Mouse (Mus musculus): ENCODE measurements around the gene H2-M5.
A peak's percentile ranks its signal among the peaks of the same experiment; 100 is the strongest.
"Not testable (repeated sequence)": the region's sequence is repeated elsewhere in the genome, so short reads cannot be mapped to it uniquely, and the experiment has no call there.

Gene H2-M5

DNA sequence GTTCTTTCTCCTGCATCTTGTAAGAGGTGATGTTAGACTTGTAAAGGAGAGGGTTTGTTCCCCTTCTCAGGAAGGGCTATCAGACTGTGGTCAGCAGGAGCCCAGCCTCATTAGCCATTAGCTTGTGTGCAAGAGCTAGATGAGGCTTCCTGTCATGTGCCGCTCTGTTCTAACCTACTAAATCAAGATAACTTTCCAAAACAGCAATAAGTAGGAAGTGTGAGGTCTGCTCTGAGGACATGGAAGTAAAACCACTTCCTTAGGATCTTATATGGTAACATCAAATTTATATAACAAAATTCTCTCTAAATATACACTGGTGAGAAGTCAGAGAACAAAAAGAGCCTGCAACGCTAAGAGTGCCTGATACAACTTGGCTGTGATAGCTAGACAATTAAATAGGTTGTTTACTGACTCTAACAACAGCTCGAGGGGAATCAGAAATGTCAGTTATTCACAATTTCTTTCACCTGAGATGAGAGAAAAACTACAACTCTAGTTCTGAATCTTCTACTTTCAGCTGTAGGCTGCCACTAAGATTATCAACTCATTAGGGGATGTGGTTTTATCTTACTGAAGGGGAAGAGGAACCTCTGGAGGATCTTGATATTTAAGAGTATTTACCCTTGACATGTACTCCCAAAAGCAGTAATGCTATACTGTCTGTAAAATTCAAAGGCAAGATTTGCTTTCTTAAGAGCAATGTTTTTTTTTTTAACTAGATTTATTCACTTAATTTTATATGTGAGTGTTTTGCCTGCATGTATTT is 3.2 kb upstream of the H2-M5 start:
- no peak for DNase-seq

DNA sequence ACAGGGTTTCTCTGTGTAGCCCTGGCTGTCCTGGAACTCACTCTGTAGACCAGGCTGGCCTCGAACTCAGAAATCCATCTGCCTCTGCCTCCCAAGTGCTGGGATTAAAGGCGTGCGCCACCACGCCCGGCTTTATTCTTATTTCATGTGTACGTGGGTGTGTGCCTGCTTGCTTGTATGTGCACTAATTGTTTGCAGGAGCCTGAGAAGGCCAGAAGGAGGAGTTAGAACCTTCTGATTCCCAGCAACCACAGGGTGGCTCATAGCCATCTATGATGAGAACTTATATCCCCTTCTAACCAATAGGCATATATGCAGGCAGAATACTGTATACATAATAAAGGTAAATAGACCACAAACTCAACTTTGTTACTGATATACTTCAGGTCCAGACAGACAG is 1.3 kb upstream of the H2-M5 start:
- DNase-seq: not testable (repeated sequence)

DNA sequence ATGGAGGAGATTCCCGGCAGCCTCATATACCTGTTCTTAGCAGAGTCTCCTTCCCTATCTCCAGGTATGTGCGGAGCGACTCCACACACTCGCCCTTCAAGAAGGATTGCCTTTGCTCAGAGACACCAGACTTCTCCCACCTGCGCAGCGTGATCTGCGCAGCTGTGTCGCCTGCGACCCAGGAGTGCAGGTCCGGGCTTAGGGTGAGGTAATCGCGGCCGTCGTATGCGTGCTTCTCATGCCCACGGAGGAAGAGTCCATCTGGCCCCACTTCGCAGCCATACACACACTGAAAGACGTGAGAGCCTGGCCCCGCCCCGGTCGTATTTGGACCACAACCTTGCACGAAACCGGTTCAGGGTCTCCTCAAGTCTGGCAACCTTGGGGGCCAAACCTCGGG is 862 bp downstream of the H2-M5 start:
- no peak for DNase-seq

DNA sequence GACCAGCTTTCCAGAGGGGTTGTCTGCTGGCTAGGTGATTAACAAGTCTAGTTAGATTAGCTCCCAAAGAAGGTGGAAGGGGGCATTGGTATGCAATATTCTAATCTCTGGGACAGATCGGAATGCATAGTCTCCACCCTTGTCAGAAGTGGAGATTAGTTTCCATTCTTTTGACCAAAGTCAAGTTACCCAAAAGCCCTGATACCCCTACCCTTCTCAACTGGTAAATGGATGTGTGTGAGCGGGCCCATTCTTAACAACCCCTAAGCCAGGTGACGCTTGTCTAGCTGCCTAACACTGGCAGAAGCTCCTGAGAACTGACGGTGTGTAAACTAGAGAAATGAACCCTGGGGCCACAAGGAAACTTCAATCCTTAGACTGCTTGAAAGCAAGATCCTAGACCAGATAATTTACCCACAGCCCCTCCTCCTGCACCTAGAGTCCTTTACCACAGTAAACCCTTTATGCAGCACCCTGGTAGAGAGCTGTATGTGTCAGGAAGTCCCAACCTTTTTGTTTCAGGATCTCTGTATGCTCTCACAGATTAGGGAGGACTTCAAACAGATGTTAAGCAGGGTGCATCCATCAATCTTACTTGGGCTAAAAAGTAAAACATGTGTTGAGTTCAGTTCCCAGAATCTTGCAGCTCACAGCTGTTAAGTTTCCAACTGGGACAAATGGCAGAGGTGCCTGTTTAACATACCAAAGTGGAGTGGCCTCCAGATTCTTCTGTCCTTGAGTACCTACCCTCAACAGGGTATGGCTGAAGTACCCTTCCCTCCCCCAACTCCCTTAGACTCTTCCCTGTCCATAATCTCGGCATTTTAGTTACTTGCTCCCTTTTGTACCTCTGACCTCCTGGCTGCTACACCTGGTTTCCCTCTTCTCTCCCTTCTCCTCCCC is 6.8 kb downstream of the H2-M5 start:
- no peak for DNase-seq

DNA sequence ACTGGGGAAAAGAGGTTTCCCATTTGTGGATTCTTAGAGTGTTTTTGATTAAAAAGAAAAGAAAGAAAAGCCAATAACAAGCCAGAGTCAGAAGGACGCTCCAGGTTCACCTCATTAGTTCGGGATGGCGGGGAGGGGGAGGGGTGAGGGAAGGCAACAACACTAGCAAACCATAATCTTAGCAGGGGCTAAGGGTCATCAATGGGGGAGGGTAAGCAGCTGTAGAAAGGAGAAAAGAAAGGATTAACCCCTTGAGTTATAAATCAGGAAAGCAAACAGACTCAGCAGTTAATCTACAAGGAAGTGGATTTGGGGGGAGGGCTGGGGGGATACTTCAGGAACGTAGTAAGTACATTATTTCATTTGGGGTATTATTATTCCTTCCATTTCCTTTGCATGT is 7.5 kb downstream of the H2-M5 start:
- no peak for DNase-seq

DNA sequence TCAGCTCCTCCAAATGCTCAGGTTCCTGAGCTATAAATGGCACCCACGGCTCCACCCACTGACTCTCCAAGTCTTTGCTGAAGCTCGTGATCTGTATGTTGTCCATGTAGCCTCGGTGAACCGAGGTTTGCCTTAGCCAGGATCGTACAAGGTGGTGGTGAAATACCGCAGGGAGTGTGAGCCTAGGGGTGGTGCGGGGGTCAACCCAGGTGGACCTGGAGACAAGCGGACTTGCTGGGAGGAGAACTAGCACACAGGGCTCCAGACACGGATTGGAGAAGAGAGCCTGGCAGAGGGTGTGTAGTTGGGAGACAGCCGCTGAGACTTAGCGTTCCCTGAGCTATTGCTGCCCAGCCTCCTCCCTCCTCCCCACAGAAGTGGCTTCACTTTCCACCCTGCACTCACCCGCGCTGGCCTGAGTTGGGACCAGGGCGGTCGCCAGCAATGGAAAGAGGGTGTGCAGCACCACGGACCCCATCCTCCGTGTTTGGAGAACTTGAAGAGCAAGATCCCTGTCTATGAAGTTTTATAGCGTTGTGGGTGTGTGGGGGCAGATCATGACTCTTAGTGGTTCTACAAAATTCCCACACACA is 8.0 kb downstream of the H2-M5 start, which contains the start of gene 2410137M14Rik:
Gene 2410137M14Rik, minus strand, starts transcription at position 17 of the 593 bp plus-strand sequence.
- DNase-seq: no peak

DNA sequence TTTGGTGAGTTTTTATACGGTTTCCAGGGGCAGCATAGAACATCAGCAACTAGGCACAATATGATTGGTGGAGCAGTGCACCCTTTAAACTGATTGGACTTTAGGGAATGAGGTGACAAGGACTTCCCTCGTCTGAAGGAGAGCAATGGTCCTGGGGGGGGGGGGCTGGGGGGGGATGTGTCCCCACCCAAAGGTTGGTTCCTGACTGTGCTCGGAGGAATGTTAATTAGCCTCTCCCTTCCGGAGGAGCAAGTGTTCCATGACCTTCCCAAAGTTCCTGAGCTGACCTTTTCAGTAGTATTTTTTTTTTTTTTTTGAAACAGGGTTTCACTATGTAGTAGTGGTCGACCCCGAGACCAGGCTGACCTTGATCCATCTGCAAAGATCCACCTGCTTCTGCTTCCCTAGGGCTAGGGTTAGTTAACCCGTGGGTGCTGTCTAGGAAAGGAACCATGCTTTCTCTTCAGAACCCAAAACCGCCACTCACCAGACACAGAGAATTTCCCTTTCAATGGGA is 16.0 kb downstream of the H2-M5 start:
- no peak for DNase-seq

DNA sequence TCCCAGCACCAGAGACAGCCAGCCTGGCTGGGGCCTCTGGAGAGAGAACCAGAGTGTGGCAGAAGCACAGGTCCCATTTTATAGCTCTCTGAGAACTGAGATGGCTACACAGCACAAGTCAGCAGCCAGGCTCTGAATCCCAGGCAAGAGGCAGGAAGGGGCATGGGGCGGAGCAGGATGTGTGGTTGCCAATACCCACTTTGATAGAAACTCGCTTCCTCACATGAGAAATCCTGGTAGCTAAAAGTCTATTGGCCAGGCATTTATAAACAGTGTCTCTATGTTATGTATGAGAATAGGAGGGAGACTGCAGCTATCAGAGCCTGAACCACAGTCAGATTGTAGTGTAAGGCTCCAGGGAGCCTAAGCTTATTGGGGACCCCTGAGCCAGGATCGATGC is 16.5 kb downstream of the H2-M5 start:
- no peak for DNase-seq

DNA sequence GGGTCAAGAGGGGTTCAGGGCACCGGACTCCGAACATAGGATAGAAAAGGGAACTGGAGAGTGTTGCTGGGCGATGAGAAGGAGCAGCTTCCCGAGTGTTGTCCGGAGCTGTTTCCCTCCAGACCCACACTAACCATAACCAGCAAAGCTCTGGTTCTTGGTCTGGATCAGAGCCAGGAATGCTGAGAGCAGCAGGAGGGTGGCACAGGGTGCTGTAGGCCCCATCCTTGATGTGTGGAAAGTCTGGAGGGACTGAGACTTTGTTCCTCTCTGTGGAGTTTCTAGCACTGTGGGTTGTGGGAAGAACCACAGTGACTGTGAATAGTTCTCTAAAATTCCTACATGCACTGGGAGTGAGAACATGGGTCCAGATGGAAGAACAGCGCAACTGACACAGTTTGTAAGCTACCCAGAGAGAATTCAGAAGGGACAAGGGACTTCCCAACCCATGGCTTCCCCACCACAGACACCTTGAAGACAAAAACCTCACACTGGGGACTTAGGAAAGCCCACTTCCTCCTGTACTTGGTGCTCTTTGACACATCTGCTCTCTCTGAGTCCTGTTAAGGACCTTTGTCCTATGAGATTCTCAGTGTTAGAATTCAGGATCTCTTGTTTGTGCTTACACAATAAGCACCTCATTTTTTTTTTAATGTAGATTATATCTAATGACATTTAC is 18.0 kb downstream of the H2-M5 start:
- no peak for DNase-seq

DNA sequence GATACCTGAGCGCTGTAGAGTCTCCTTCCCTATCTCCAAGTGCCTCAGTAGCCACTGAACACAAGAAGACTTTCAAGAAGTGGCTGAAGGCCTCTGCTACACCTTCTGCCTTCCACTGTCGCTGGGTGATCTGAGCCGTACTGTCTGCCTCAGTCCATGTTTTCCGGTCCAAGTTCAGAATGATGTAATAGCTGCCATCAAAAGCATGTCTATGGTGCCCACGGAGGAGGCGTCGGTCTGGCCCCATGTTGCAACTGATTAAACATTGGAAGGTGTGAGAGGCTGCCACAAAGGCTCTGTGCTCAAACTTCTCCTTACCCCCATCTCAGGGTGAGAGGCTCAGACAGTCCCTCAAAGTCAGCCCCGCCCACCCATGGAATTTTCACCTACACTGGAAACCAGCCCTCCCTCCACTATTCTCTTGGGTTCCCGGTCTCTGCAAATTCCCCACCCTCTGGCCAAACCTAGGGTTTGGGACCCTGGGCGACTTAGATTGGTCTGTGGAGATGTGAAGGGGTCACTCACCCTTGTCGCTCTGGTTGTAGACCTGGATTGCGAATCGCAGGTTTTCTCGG is 18.9 kb downstream of the H2-M5 start:
- DNase-seq: no peak

DNA sequence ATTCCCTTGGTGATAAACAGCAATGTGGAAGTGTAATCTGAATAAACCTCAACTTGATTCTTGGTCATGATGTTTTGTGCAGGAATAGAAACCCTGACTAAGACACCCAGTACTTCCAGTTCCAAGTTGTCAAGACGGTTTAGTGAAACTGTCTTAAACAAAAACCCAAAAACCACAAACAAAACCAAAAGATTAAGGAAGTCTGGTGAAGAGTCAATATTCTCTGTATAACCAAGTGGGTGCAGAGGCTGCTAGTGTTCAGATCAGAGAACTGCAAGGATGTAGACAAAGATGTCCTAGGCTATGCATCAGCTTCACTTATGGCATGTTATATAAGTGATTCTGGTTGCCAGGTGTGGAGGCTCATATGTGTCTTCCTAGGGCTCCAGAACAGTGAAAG is 22.5 kb downstream of the H2-M5 start:
- no peak for DNase-seq

DNA sequence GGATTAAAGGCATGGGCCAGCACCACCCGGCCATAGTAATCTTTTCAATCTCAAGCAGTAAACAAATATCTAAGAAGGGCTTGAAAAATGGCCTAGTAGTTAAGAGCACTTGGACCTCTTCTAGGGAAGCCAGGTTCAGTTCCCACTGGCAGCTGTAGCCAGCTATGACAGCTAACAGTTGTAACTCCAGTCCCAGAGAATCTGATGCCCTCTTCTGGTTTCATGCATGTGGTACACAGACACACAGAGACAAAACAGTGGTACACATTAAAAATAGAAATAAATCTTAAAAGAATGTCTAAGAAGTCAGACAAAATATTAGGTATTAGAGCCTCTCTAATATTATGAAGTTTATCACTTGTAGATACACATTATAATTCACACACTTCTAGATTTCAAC is 28.2 kb downstream of the H2-M5 start:
- DNase-seq: no peak

DNA sequence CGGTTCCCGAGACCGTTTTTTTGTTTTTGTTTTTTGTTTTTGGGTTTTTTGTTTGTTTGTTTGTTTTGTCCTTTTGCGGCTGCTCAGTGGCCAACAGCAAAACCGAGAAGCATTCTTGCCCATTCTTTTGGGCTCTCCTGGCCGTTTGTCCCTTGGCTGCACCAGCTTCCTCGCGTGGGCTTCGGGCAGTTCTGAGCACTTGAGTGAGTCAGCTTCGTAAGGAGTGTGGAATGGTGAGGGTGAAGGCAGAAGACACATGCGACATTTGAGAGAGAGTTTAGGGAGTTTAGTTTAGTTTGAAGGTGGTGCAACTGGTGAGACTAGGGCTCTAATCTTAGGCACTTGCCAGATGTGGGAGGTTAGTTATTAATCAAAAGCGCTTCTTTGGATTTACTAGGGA is 30.5 kb downstream of the H2-M5 start:
- no peak for DNase-seq

DNA sequence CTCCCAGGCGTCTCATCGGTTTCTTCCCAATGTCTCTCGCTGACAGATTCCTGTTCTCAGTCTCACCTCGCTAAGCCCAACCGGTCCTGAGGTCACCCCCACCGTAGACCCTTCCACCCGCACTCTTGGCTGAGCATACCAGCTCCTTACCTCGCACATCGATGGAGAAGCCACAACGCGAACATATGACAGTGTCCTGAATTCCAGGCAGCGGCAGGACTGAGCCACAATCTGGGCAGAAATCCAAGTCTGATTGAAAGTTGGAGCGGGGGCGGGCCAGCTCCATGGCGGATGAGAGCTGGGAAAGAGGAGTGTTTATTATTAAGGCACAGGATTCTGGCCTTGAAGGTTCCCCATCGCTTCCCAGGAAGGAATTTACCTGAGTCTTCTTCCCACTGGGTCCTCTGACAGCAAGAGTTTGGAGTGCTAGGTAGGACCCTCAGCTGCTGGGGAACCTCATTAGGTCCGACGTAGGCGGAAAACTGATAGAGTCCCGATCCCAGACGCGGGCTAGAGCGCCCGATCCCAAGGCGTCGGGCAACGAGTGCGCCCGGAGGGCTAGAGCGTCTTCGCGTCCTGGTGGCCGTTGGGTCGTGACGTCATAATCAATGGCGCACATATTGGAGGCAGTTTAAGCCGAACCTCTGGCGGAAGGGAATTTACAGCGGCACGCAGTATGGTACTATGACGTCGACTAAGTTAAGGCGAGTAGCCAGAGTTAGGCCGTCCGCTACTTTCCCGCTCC is 31.2 kb downstream of the H2-M5 start, which contains the start of the genes Znrd1 and Znrd1as:
Gene Znrd1, minus strand, starts transcription at position 561 of the 745 bp plus-strand sequence.
Gene Znrd1as, plus strand, starts transcription at position 594 of the 745 bp plus-strand sequence.
- peak; percentile 90 for DNase-seq

DNA sequence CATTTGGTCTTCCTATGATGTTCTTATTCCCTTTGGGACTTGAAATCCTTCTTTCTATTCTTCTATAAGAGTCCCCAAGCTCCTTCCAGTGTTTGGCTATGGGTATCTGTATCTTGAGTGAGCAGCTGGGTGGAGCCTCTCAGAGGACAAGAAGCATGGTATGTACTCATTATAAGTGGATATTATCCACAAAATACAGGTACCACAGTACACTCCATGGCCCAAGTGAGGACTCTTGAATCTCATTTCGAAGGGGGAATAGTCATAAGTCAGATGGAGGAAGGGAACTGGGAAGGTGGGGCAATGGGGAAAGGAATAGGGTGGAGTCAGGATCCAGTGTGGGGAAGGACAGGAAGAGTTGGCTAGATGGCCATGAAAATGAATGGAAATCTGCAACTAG is 36.3 kb downstream of the H2-M5 start:
- peak; percentile 13 for DNase-seq

DNA sequence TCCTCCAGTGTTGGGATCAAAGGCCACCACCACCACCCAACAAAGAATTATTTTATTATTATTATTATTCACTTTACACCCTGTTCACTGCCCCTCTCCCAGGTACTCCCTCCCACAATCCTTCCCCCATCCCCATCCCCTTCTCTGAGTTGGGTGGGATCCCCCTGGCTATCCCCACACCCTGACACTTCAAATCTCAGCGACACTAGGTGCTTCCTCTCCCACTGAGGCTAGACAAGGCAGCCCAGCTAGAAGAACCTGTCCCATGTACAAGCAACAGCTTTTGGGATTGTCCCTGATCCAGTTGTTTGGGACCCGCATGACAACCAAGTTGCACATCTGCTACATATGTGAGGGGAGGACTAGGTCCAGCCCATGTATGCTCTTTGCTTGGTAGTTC is 36.7 kb downstream of the H2-M5 start:
- peak; percentile 31 for DNase-seq

DNA sequence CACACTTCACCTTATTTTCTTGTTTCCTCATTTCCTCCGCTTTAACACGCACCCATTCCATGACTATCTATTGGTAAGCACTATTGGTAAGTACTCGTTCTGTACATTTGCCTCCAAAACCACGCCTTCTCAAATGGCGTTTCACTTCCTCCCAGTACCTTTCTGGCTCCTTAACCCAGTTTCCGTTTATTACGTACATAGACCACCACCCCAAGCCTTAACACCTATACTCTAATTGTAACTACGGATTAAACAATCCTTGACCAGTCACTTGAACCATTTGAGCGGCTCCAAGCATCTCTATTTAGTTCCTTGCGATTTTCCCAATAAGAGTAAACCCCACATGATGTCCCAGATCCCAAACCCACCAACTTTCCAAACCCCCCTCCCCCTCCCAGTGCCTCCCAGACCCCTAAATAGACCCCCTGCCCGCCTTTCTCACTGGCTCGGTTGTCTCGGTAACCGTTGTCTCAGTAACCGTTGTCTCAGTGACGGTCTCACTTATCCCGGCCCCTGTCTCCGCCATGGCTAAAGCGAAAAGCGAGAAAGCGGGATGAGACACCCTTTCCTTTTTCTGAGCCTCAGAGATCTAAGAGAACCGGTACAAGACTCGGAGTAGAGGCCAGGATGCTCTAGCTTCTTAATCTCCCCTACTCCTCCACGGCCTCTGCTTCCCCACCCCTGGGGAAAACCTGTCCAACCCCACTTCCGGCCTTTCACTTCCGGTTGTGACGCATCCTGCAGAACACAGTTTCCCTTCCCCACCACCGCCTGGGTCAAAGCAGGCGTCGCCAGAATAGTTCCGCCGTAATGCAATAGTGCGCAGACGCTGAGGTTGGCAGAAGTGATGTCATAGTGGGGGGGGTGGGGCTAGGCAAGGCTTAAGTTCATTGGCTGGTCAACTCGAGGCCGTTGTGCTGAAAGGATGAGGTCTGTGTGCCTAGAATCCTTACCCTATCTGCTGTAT is 38.1 kb downstream of the H2-M5 start, which contains the start of gene Ppp1r11:
Gene Ppp1r11, minus strand, starts transcription at position 761 of the 967 bp plus-strand sequence.
- DNase-seq: peak; percentile 95

DNA sequence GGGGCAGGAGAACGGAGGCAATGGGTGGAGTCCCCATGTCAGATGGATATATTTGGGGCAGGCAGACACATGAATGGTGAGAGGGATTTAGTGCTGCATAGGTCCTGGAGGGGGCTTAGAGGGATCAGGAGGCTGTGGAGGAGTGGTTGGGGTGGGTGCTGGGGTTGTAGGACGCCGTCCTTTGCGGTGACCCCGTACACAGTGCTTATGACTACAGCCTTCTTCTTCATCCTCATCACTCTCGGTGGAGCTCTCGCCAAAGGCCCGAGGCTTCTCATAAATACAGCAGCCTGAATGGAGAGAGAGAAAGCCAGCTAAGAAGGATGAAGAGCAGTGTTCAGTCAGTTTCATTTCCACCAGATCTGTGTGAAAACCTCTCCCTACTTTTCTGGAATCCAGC is 40.1 kb downstream of the H2-M5 start:
- peak; percentile 23 for DNase-seq

DNA sequence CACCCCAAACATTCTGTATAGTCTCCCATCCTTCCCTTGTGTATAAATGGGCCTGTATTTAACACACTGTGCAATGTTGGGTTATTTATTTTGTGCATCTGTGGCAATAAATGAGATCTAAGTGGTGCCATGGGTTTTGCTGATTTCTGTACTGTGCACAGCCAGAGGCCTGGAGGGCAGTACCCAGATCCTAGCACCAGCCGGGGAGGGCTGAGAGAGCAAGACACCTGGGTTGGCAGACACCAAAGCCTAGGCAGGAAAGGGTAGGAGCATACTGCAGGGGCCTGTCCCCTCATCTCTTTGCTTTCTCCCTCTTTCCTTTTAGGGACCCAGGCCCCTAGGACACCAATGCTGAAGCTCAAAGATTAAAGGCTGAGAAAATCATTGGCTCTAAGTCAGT is 41.1 kb downstream of the H2-M5 start:
- no peak for DNase-seq

Measured in cerebellum, adult 8-10 months (tissue).